Mouse (Mus musculus) heart, embryonic 10.5 days (tissue): Measurements from ENCODE around the gene Krt77. TPM values are rescaled to one million over a fixed set of nuclear protein-coding genes. Genes with fewer than 3 reads are reported as not detected.

ENCODE experiments used
- microRNA-seq: library from miRNA; unstranded; fragments of <30 nt; microRNA quantifications from one replicate; pipeline ENCODE4, GENCODE M21; 2017
- polyA plus RNA-seq: library from polyadenylated mRNA; unstranded; fragments of >200 nt; fragmentation: Nextera tagmentation; extraction: Ambion mirVana; gene quantifications from 2 replicates; pipeline ENCODE4 v1.2.1, GENCODE M21; 2016

Gene Krt77
- polyA plus RNA-seq, 1 experiment from 2014 or later = 0.04 TPM

Small RNA genes lying within 50 kb of the gene (microRNA-seq; reads per million reads assigned to microRNA genes)
- gene Gm44356 = not detected

Other genes with a start within 250 kb of the Krt77 start
- not detected in 2 replicates for gene Gm5414, start 241.5 kb downstream of the Krt77 start, polyA plus RNA-seq
- gene Gm5478, start 222.3 kb downstream of the Krt77 start, polyA plus RNA-seq = not detected in 2 replicates
- not detected in 2 replicates for gene Krt6b, start 189.4 kb downstream of the Krt77 start, polyA plus RNA-seq
- 0.05 TPM in 1 of 2 replicates, not detected in the other for gene Krt6a, start 175.4 kb downstream of the Krt77 start, polyA plus RNA-seq
- gene Krt5, start 156.8 kb downstream of the Krt77 start, polyA plus RNA-seq = 0.33 and 1.4 TPM in 2 replicates
- not detected in 2 replicates for gene Krt71, start 126.6 kb downstream of the Krt77 start, polyA plus RNA-seq
- gene Krt72, start 83.2 kb downstream of the Krt77 start, polyA plus RNA-seq = not detected in 2 replicates
- not detected in 2 replicates for gene Krt73, start 67.4 kb downstream of the Krt77 start, polyA plus RNA-seq
- not detected in 2 replicates for gene Krt2, start 51.5 kb downstream of the Krt77 start, polyA plus RNA-seq
- gene Krt1, start 18.9 kb downstream of the Krt77 start, polyA plus RNA-seq = 0.30 and 1.0 TPM in 2 replicates
- gene Krt76, start 23.2 kb upstream of the Krt77 start, polyA plus RNA-seq = not detected in 2 replicates
- gene Krt4, start 55.0 kb upstream of the Krt77 start, polyA plus RNA-seq = 0.09 TPM in 1 of 2 replicates, not detected in the other
- gene Krt79, start 70.6 kb upstream of the Krt77 start, polyA plus RNA-seq = 1.8 TPM in 2 replicates
- gene Krt78, start 84.6 kb upstream of the Krt77 start, polyA plus RNA-seq = not detected in 2 replicates
- 83.2 and 193 TPM in 2 replicates for gene Krt8, start 134.8 kb upstream of the Krt77 start, polyA plus RNA-seq
- gene Krt18, start 158.5 kb upstream of the Krt77 start, polyA plus RNA-seq = 78.5 and 184 TPM in 2 replicates
- 85.5 and 99.6 TPM in 2 replicates for gene Eif4b, start 204.1 kb upstream of the Krt77 start, polyA plus RNA-seq
- gene Tns2, start 230.7 kb upstream of the Krt77 start, polyA plus RNA-seq = 19.8 and 19.9 TPM in 2 replicates